Mouse (Mus musculus) mammary gland, adult 2 months (tissue): ENCODE data around the gene Twist2. TPM values are rescaled to one million over a fixed set of nuclear protein-coding genes. Genes with fewer than 3 reads are reported as not detected.

Experiments used
- polyA plus RNA-seq: library from polyadenylated mRNA; depleted of rRNA; stranded (reverse); fragments of >200 nt; gene quantifications from 2 replicates; pipeline ENCODE4 v1.2.3, GENCODE M21; 2012; ENCODE audit warnings: low replicate concordance; rRNA removed

Gene Twist2
- polyA plus RNA-seq: 32.7 and 62.3 TPM in 2 replicates

DNA sequence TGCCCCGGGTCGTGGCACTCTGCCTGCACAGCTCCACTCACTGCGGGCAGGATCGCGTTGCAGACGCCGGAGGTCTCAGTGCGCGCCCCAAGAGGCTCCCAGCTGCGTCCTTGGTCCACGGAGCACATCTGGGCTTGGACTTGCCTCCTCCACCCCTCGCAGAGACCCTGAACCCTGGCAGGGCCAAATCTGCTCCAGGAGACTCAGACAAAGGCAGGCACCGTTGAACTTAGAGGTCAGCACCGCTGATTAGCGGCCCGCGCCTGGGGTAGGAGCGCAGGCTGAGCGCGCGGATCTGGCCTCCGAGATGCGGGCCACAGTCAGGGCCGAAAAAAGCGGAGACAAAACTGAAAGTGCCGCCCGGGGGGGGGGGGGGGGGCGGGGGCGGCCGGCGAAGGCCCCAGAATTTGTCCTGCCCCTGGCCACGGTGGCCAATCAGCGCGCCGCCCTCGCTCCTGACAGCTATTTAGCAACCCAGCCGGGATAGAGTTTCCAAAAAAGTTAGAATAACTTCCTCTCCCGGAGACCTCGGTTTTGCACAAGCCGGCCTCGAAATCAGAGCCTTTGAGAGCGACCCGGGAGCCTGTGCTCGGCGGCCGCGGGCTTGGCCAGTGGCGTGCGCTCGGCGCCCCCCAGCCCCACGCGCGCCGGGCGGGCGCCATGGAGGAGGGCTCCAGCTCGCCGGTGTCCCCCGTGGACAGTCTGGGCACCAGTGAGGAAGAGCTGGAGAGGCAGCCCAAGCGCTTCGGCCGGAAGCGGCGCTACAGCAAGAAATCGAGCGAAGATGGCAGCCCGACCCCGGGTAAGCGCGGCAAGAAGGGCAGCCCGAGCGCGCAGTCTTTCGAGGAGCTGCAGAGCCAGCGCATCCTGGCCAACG, at the start of gene Twist2:
Gene Twist2 (plus strand): TSS at position 495 of the 877 bp plus-strand sequence.

